Mouse (Mus musculus) kidney, adult 11 months (tissue): ENCODE results near the gene Gm9913.

ENCODE experiments used
- DNase-seq: peaks from one replicate; pipeline ENCODE4 v3.0.0; 2022

Gene Gm9913

GRCm38 (mm10) chr2:125505006-125505745, at the start of gene Gm9913:
TSS of gene Gm9913 (plus strand) at chr2:125505089.
- no peak for DNase-seq

- DNase-seq = no peak
Measured at GRCm38 (mm10) chr2:125456059-125456789, 48.7 kb upstream of the Gm9913 start.

- no peak for DNase-seq
Measured at GRCm38 (mm10) chr2:125459087-125459486, 45.8 kb upstream of the Gm9913 start.

GRCm38 (mm10) chr2:125464036-125464435, 40.9 kb upstream of the Gm9913 start:
- no peak for DNase-seq

GRCm38 (mm10) chr2:125470553-125471295, 34.2 kb upstream of the Gm9913 start:
- no peak for DNase-seq

GRCm38 (mm10) chr2:125471721-125472120, 33.2 kb upstream of the Gm9913 start:
- no peak for DNase-seq

GRCm38 (mm10) chr2:125473228-125473627, 31.7 kb upstream of the Gm9913 start:
- DNase-seq = no peak

- DNase-seq = no peak
Measured at GRCm38 (mm10) chr2:125474690-125475089, 30.2 kb upstream of the Gm9913 start.

GRCm38 (mm10) chr2:125476231-125476630, 28.7 kb upstream of the Gm9913 start:
- no peak for DNase-seq

- DNase-seq = no peak
Measured at GRCm38 (mm10) chr2:125477367-125477766, 27.5 kb upstream of the Gm9913 start.

- DNase-seq = no peak
Measured at GRCm38 (mm10) chr2:125478705-125479104, 26.2 kb upstream of the Gm9913 start.

- no peak for DNase-seq
Measured at GRCm38 (mm10) chr2:125480057-125480456, 24.8 kb upstream of the Gm9913 start.

- no peak for DNase-seq
Measured at GRCm38 (mm10) chr2:125481116-125481515, 23.8 kb upstream of the Gm9913 start.

GRCm38 (mm10) chr2:125481531-125482317, 23.2 kb upstream of the Gm9913 start:
- no peak for DNase-seq

GRCm38 (mm10) chr2:125484164-125484563, 20.7 kb upstream of the Gm9913 start:
- DNase-seq = peak; percentile 11

- DNase-seq = no peak
Measured at GRCm38 (mm10) chr2:125484910-125485309, 20.0 kb upstream of the Gm9913 start.

GRCm38 (mm10) chr2:125489979-125490378, 14.9 kb upstream of the Gm9913 start:
- no peak for DNase-seq

GRCm38 (mm10) chr2:125492050-125492900, 12.6 kb upstream of the Gm9913 start:
- no peak for DNase-seq

- DNase-seq = no peak
Measured at GRCm38 (mm10) chr2:125494291-125494690, 10.6 kb upstream of the Gm9913 start.

- DNase-seq = no peak
Measured at GRCm38 (mm10) chr2:125494831-125495812, 9.8 kb upstream of the Gm9913 start.
